Mouse (Mus musculus): ENCODE measurements around the gene Nfxl1. TPM values are rescaled to one million over a fixed set of nuclear protein-coding genes. Genes with fewer than 3 reads are reported as not detected.

Gene Nfxl1
- polyA plus RNA-seq, 1 experiment from 2014 or later, result 21.7 TPM

DNA sequence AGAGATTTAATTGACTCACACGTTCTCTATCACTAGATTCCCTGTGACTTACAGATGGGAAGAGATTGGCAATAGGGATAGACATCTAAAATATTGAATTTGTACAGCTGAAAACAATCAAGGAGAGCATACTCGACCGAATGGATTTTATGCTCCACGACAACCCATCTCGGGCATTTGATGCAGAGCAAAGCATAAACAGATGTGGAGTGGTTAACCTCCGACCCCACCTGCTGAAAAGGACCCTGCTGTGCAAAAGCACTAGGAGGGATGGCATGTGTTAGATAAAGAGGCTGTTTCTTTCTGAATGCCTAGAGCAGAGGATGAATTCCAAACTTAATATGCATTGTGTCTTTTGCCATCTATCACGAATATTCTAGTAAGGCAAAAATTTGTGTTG, 79.0 kb downstream of the Nfxl1 start:
- no peak for DNase-seq (ENCODE audit: low spot score)
- 12% methylated on average over 7 of the region's 7 CpGs for WGBS

GRCm38 (mm10) chr5:72472317-72473009, 87.0 kb downstream of the Nfxl1 start:
- Histone ChIP-seq H3K9me3 (replicated peaks) (no peaks in the 10 kb centered on the region), H3K4me1 (no peaks in the 10 kb centered on the region), H3K4me3 (no peak overlapping the region), H3K36me3 (no peaks in the 10 kb centered on the region), H3K27me3 (ENCODE audit: low read depth, poor library complexity, severe bottlenecking) (no peaks in the 10 kb centered on the region), H3K27ac (no peak overlapping the region)
- WGBS, result 84% methylated on average over 12 of the region's 12 CpGs
- no peak for DNase-seq (ENCODE audit: low spot score)

More for the DNA sequence above, 79.0 kb downstream of the Nfxl1 start:
- Histone ChIP-seq H3K4me3 (no peak overlapping the region), H3K27me3 (ENCODE audit: low read depth, poor library complexity, severe bottlenecking) (no peaks in the 10 kb centered on the region), H3K4me1 (peaks cover 20% of the 10 kb centered on the region), H3K36me3 (no peaks in the 10 kb centered on the region), H3K9me3 (replicated peaks) (no peaks in the 10 kb centered on the region), H3K27ac (no peak overlapping the region)

- H3K4me1 ChIP-seq, result no peaks in the 10 kb centered on the region
- H3K9me3 ChIP-seq (replicated peaks), result no peaks in the 10 kb centered on the region
- H3K4me3 ChIP-seq, result no peak overlapping the region
- WGBS, result 83% methylated on average over 7 of the region's 7 CpGs
- no peaks in the 10 kb centered on the region for H3K27me3 ChIP-seq (ENCODE audit: low read depth, poor library complexity, severe bottlenecking)
- no peak for DNase-seq (ENCODE audit: low spot score)
- no peaks in the 10 kb centered on the region for H3K36me3 ChIP-seq
- H3K27ac ChIP-seq, result no peak overlapping the region
Observed at GRCm38 (mm10) chr5:72471746-72472145, 87.7 kb downstream of the Nfxl1 start.

DNA sequence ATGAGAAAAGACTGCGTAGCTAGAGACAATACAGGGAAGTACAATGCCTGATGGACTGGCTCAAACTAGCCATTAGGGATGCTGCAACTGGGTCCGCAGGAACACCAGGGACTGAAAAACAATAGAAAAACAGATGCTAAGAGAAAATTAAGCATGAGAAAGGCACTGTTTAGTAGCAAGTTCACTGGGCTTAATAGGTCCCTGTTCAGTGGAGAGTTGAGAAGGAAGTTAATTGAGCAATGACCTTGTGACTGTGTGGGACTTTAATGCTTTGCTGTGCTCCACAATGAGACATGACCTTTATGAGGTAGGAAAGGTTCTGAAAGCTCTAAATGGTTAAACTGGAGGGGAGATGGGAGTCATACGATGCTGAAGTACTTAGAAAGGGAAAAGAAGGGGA, 94.6 kb downstream of the Nfxl1 start:
- WGBS, result 78% methylated on average over 3 of the region's 3 CpGs
- H3K36me3 ChIP-seq, result no peaks in the 10 kb centered on the region

More for the DNA sequence above, 94.6 kb downstream of the Nfxl1 start:
- DNase-seq (ENCODE audit: low spot score), result no peak
- H3K9me3 ChIP-seq (replicated peaks), result no peaks in the 10 kb centered on the region
- no peaks in the 10 kb centered on the region for H3K4me1 ChIP-seq
- no peak overlapping the region for H3K4me3 ChIP-seq
- no peaks in the 10 kb centered on the region for H3K27me3 ChIP-seq (ENCODE audit: low read depth, poor library complexity, severe bottlenecking)
- no peak overlapping the region for H3K27ac ChIP-seq

Other genes with a start within 250 kb of the Nfxl1 start
- 0.48 and 0.63 TPM in 2 replicates for gene Corin, start 55.2 kb downstream of the Nfxl1 start, polyA plus RNA-seq (2016; fragmentation: Nextera tagmentation; extraction: Ambion mirVana)
- 0.26 and 0.56 TPM in 2 replicates for gene Zar1, start 21.6 kb upstream of the Nfxl1 start, polyA plus RNA-seq (2016; fragmentation: Nextera tagmentation; extraction: Ambion mirVana)
- gene Gm5868, start 27.9 kb upstream of the Nfxl1 start, polyA plus RNA-seq (2016; fragmentation: Nextera tagmentation; extraction: Ambion mirVana), result 0.44 and 0.97 TPM in 2 replicates
- not detected in 2 replicates for gene Cnga1, start 84.6 kb upstream of the Nfxl1 start, polyA plus RNA-seq (2016; fragmentation: Nextera tagmentation; extraction: Ambion mirVana)
- gene Nipal1, start 88.1 kb upstream of the Nfxl1 start, polyA plus RNA-seq (2016; fragmentation: Nextera tagmentation; extraction: Ambion mirVana), result 0.76 TPM in 1 of 2 replicates, not detected in the other
- gene Txk, start 193.1 kb upstream of the Nfxl1 start, polyA plus RNA-seq (2016; fragmentation: Nextera tagmentation; extraction: Ambion mirVana), result not detected in 2 replicates

Measured in limb, embryonic 10.5 days (tissue).